Mouse (Mus musculus): ENCODE data around the gene Csf2.

Gene Csf2

DNA sequence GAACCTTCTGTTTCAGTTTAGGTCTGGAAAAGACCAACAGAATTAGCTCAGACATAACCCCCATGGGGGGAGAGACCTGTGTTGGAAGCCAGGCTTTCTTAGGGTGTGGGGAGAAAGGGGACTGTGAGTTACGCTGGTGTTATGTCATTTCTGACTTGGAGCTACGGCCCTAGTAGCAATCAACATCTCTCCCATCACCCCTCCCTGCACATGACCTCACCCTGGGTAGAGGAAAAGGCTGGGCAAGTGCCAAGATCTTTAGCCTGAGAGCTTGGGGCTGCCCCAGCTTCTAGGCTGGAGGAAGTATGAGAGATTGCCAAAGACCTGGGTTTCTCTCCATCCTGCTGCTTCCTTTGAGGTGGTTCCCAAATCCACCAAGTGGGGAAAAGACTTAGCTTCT, 12.5 kb downstream of the Csf2 start:
- no peak for DNase-seq (ENCODE audit: low spot score in 2 of 2)

DNA sequence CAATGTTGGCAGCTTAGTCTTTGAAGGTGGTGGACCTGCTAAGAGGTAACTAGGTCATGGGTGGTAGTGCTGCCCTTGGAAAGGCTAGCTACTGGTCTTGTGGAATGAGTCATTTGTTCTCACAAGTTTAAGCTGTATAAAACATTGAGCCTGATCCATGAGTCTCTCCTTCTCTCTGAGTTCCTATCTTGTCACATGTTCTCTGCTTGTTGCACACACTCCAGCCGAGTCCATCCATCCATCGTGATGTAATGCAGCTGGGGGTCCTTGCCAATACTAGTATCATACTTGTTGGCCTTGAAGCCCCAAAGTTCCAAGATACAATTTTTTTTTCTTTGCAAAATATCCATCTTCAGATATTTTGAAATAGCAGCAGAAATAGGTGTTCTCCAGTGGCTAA, 22.0 kb downstream of the Csf2 start:
- no peak for DNase-seq (ENCODE audit: low spot score in 2 of 2)

DNA sequence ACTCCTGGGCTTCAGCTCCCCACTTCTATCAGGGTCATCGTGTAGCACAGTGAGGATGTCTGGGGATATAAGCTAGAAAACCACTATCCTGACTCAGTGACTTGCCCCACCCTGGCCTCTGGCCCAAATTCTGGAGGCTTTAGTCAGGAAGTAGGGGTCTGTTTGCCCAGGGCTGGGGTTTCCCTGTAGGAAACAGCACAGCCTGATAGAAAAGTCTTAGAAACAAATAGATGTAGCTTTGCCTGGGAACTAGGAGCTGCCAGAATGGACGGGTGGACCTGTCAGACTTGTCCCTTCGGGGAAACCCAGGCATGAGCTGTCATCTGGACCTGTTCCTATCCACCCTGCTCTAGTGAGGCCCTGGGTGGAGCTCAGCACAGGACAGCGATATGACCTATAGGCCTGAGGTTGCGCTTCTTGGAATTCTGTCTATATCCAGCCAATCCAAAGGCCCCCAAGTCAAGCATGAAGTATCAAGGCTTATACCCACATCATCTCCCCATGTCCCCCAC, 24.9 kb downstream of the Csf2 start:
- no peak for DNase-seq (ENCODE audit: low spot score in 2 of 2)

DNA sequence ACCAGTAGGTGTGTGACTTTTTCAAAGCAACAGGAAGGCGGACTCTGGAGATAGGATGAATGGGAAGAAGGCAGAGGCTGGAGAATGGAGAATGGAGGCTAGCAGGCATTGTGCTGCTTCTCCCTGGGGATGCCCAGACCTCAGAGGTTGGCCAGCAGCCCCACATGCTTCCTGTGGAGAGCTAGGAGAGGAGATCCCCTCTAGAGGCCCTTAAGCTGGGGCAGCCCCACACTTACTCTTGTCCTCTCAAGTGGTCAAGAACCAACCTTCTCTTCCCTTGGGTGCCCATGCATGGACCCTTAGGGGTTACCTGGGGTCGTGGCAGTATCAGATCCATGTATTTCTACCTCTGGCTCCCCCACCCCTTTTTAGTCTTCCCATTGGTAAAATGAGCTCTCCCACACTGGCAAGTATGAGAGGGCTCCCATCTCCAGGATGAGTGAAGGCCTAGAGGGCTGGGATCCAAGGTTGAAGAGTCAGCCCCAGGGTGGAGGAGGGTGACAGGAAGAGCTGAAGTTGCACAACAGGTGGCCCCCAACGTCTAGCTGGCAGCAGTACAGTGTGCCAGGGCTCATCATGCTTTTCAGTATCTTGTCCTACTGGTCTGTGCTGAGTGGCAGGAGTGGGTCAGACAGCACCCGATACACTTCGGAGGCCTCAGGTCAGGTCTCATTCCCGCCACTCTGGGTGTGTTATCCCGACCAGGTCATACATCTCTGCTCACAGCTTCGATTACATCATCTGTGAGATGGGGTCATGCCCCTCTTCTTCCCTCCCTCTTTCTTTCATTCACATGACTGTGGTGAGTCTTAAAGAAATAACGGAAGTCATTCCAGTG, 25.6 kb downstream of the Csf2 start:
- no peak for DNase-seq (ENCODE audit: low spot score in 2 of 2)

DNA sequence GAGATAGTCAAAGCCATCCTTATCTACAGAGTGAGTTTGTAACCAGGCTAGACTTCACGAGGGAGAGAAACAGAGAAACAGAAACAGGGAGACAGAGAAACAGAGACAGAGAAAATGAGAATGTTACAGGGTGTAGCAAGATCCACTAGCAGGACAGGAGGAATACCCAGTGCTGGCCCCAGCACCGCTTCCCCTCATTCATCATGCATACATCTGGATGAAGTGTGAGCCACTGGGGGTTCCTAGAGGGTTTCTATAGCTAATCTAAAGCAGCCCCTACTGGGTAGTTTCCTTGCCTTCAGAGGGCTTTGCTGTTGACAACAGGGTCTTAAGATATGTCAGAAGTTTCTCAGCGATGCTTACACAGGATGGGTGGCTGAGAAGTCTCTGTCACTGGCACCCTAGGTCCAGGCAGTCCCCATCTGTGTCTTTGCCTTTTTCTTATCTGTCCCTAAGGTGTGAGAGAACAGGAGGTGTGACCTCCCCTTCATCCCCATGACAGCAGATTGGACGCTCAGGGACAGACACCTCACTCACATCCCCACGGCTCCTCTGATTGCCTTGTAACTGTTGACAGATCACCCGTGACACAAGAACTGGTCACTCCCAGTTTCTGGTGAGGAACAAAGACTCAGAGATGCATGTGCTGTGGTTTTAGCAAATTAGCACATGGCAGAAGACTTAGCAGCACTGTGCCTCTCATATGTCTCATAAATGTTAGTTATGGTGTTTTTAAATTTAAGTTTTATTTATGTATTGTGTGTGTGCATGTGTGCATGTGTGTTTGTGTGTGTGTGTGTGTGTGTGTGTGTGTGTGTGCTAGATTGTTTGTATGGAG, 29.3 kb downstream of the Csf2 start:
- no peak for DNase-seq (ENCODE audit: low spot score in 2 of 2)

DNA sequence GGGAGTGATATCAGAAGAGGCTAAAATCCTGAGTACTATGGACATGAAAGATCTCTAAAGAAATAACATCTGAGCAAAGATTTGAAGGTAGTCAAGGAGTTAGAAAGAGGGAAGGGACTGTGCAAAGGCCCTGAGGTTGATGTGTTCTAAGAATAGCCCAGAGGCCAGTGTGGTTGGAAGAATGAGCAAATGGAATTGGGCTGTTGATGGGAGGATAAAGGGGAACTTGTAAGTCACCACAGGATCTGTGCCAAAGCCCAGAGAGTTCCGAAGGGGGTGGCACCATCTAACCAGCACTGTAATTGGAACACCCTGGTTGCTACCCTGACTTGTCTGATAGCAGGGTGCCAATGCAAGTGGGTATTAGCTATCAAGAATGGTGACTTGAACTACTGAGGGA, 30.3 kb downstream of the Csf2 start:
- DNase-seq (ENCODE audit: low spot score in 2 of 2) = no peak

DNA sequence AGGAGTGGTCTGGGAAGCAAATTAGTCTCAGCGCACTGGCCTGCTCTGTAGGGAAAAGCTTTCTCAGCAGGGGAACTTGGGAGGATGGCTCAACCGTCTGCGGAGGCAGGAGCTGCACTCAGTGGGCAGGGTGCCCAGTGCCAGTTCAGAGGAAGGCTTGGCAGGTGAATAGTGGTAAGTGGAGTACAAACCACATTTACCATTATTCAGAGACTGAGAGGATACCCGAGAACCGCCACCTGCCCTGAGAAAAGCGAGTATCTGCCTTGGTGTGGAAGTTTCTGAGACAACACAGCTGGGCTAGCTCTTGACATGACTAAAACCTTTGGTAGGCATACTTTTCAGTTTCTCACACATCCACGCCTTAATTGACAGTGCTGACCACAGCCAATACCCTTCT, 32.1 kb downstream of the Csf2 start:
- DNase-seq (ENCODE audit: low spot score in 2 of 2) = peak in 1 of 2 experiments; percentile 3

DNA sequence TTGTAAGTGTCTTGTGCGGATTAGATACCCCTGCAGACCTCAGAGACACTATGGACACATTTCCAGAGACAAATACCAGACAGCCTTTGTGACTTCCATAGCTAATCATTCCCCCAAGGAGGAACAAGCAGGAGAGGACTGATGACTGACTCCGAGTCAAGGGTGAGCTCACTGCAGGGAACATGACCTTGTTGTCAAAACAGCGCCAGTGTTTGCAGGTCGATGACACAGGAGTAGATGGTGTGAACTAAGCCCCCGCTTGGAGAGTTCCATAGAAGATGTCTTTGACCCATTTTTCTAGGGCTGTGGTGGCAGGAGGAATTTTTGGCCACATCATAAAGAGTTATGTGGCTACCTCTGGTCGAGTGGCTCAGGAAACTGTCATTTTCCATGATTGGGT, 33.4 kb downstream of the Csf2 start:
- no peak for DNase-seq (ENCODE audit: low spot score in 2 of 2)

DNA sequence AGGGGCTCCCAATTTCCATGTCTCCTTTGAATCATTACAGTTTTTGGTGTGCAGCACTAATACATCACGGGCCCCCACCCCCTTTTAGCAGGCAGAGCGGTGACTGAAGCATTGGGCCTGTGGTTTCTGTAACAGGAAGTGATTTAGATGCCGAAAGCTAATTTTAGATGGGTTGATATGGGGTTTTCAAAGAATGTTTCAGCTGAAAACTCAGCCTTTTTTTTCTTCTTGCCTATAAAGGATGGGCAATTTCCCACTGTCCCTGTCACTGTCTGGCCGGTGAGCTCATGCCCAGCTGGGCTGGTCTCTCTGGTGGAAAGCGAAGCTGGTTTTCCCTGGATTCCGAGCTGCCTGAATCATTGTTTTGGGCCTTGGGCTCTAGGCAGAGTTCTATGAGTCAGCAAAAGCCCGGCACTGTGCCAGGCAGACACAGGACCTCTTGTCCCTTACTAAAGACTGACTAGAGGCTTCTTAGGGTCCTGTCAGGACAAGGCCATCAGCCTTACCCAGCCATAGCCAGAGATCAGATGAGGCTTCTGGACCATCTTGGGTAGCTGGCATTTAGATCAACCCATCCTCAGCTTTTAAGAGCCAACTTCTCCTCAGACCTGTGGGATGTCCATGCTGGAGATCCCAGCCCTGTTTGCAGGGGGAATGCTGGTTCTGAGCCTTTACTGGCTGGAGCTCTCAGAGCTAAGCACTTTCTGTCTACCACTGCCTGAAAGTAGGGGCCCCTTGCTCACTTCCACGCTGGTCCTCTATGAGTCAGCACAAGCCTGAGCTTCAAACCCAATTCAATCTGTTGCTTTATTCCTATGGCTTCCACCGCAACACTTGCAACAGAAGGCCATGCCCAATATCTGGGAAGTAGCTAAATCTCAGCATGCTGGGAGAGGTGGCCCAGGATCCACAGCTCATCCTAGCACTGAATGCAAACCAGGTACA, 34.7 kb downstream of the Csf2 start:
- DNase-seq (ENCODE audit: low spot score in 2 of 2) = peak; percentile 26 to 33

DNA sequence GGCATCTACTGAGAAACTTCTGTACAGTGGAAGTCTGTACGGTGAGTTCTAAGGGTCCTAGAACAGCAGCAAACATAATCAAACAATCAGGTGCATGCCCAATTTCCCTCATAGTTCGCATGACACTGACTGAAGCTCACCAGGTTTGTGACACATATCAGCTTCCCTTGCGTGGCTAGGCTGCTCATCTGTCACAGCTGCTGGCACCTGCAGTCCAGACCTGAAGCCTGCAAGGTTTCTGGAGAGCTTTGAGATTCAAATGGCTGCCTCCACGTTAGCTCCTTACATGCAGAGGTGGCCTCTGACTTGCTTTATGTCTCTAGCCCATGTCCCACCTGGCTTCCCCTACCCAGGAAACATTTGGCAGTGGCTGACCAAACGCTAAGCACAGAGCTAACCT, 35.8 kb downstream of the Csf2 start:
- DNase-seq (ENCODE audit: low spot score in 2 of 2) = no peak

DNA sequence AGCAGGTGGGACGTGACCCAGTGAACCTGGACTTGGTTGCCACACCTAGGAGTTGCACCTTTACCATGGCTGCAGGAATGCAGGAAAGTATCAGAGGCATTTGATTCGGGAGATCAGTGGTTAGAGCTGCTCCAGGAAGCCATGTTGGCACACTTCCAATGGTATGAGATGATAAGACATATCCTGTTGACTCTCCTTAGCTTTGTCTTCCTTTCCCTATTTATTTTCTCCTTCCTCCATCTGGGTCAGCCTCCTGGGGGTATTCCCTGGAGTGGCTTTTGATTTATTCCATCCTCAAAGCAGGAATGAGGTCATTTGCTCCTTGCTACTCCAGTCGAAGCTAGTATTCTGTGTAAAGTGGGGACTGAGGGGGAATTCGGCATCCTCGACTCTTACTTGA, 42.5 kb downstream of the Csf2 start:
- DNase-seq (ENCODE audit: low spot score in 2 of 2) = no peak

DNA sequence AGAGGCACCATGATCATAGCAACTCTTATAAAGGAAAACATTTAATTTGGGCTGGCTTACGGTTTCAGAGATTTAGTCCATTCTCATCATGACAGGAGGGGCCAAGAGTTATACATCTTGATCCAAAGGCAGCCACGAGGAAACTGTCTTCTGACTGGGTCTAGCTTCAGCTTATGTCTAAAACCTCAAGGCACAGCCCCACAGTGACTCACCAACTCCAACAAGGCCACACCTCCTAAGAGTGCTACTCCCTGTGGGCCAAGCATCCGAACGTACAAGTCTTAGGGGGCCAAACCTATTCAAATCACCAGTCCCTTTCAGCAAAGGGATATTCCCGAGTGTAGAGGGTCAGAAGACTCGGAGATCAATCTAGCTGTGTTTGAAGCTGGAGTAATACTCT, 44.1 kb downstream of the Csf2 start:
- DNase-seq (ENCODE audit: low spot score in 2 of 2) = no peak

DNA sequence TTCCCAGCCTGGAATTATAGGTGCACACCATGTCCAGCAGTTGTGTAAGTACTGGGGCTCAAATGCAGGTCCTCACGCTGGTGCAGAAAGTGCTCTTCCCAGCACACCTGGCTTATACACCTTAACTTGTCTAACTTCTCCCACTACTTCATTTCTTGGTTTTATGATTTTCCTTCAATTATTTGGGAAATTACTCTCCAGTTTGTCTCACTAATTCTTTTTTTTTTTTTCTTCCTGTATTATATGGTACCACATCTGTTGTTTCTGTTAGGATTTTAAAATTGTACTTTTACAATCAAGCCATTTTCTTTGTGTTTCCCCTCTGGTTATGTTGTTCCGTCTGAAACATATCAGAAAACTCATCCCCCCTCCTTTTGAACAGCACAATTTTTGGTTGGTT, 44.7 kb downstream of the Csf2 start:
- no peak for DNase-seq (ENCODE audit: low spot score in 2 of 2)

DNA sequence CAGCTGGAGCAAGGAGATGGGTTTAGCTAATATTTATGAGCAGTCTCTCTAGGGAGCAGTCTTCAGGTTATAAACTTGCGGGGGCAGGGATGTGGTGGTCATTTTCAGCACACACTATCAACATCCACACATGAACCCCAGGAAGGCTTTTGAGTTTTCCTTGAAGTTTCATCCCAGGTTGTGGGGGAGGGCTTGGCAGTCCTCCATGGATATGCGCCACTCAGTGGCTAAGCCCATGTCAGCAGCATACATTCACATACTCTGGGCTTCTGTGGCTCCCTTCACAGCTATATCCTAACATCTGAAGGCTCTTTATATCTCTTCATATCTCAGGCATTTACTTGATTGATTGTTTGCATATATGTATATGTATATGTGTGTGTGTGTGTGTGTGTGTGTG, 46.3 kb downstream of the Csf2 start:
- DNase-seq (ENCODE audit: low spot score in 2 of 2) = peak; percentile 19 to 62

DNA sequence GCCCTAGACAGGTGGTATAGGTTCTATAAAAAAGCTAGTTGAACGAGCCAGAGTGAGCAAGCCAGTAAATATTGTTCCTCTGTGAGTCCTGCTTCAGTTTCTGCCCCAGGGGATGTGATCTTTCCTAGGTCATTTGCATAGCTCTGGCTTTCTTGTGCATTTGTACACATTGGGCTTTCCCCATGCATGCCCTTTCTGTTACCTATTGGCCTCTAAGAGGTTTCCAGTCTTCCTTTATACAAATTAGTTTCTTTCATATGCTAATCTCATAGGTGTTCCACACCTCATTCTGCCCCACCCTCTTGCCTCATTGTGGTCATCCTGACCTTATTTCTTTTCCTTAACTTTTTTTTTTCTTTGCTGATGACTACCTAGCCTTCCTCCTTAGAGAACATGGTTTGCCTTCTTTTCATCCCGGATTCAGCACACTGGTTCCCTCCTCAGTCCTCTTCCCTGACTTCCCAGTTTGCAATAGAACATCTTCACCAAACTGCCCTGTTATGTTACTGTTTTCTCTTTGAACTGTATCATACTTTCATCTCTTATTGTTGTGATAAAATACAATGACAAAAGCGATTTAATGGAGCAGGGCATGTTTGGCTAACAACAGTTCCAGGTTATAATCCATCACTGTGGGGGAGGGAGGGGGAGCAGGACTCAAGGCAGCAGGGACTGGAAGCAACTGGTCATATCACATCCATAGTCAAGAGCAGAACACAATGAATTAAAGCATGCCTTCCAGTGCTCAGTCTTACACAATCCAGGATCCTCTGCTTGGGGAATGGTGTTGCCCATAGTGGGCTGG, 47.4 kb downstream of the Csf2 start:
- no peak for DNase-seq (ENCODE audit: low spot score in 2 of 2)

DNA sequence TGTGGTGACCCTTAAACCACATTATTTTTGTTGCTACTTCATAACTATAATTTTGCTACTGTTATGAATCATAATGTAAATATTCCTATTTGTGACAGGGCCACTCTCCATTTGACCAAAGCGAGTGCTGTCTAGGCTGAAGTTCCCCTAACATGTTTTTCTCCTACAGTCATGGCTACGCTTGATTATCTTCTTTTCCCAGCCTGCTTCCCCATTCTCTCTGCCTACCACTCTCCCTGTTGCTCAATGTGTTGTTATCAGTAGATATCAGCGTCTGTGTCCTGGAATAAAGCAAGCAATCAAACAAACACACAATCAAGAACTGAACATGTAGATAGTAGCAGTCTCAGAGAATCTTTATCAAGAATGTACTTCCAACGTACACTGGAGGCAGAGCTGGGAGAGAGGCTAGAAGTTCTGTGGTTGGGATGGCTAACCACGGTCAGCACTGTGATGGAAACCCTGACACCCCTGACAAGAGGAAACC, 48.1 kb downstream of the Csf2 start:
- DNase-seq (ENCODE audit: low spot score in 2 of 2) = no peak

Data from frontal cortex, postnatal 36 days (tissue).